Mouse (Mus musculus) midbrain, embryonic 10.5 days (tissue): ENCODE data around the gene Adgrb3. TPM values are rescaled to one million over a fixed set of nuclear protein-coding genes. Genes with fewer than 3 reads are reported as not detected.
"Not testable (repeated sequence)": the region's sequence is repeated elsewhere in the genome, so short reads cannot be mapped to it uniquely, and the experiment has no call there.

ENCODE experiments used
- DNase-seq: peaks from one replicate; pipeline ENCODE4 v3.0.0-alpha.2; 2017; ENCODE audit warnings: low spot score
- H3K27ac ChIP-seq: fragments of 300-500 bp; sonication (generic); replicated peaks from 2 replicates; pipeline ENCODE4 v1.5.1; 2016; ENCODE audit warnings: mild to moderate bottlenecking
- H3K27me3 ChIP-seq: fragments of 300-500 bp; sonication (generic); 2 replicates; pipeline ENCODE4 v1.6.1; 2016; ENCODE audit warnings: low read depth, mild to moderate bottlenecking; ENCODE audit not compliant: poor library complexity, severe bottlenecking
- H3K36me3 ChIP-seq: fragments of 300-500 bp; sonication (generic); 2 replicates; pipeline ENCODE4 v1.6.1; 2016; ENCODE audit warnings: mild to moderate bottlenecking, moderate library complexity
- H3K4me1 ChIP-seq: fragments of 300-500 bp; sonication (generic); 2 replicates; pipeline ENCODE4 v1.6.1; 2016
- H3K4me3 ChIP-seq: fragments of 300-500 bp; sonication (generic); 2 replicates; pipeline ENCODE4 v1.5.1; 2016; ENCODE audit warnings: mild to moderate bottlenecking, moderate library complexity
- H3K9me3 ChIP-seq: fragments of 300-500 bp; sonication (generic); replicated peaks from 2 replicates; pipeline ENCODE4 v1.6.1; 2016; ENCODE audit warnings: mild to moderate bottlenecking
- WGBS: fragments of 180-500 bp; shearing (Covaris S2); methylation state at CpG from one replicate; pipeline ENCODE4 v1.1.7; 2016; 5-methylcytosine and 5-hydroxymethylcytosine counted together
- polyA plus RNA-seq: library from polyadenylated mRNA; unstranded; fragments of >200 nt; fragmentation: Nextera tagmentation; extraction: Ambion mirVana; gene quantifications from 2 replicates; pipeline ENCODE4 v1.2.1, GENCODE M21; 2016

The Adgrb3 gene
- polyA plus RNA-seq, 1 experiment from 2014 or later, result 3.7 TPM

DNA sequence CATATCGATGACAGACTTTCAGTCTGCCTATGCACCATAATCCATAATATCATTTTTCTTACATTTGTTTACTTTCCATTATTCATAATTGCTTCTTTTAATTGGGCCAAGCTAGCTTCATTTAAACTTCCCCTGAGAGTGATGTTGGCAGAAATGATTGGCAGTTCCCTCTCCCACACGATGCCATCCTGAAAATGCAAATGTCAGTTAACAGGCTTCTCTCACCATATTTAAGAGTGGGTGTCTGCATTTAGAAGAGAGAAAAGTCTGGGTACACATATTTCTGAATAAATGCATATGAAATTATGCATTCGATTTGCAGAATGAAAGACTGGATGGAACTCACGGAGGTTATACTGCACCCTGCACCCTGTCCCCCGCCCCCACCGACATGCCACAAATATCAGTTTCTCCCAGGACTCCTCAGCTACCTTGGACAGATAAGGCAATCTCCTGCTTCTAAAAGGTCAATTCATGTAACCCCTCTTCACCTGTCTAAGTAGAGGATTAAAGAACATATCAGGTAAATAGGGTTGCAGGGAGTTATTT is 130.7 kb downstream of the Adgrb3 start:
- H3K4me1 ChIP-seq, result no peaks in the 10 kb centered on the region
- no peak for DNase-seq
- no peak overlapping the region for H3K27ac ChIP-seq
- H3K9me3 ChIP-seq, result no peaks in the 10 kb centered on the region
- H3K4me3 ChIP-seq, result no peak overlapping the region
- H3K27me3 ChIP-seq, result no peaks in the 10 kb centered on the region
- WGBS, result 94% methylated on average over 6 of the region's 6 CpGs
- H3K36me3 ChIP-seq, result no peaks in the 10 kb centered on the region

DNA sequence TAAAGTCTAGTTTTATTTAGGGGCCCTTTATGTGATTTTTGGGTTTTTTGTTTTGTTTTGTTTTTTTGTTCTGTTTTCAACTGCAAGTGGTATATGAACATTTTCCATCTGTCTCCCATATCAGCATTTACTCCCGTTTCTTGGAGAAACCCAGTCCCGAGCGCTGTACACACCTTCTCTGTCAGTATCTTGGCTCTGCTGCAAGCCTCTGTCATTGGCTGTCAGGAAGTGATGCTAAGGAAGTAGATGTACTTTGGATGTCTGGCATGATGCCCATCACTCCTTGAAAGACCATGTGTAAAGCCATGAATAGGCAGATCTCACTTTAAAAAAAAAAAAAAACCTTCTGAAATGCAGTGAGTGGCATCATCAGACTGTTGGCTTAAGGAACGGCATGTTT is 132.3 kb downstream of the Adgrb3 start:
- no peaks in the 10 kb centered on the region for H3K27me3 ChIP-seq
- DNase-seq, result no peak
- H3K4me3 ChIP-seq, result no peak overlapping the region
- no peaks in the 10 kb centered on the region for H3K4me1 ChIP-seq
- no peaks in the 10 kb centered on the region for H3K9me3 ChIP-seq
- 95% methylated on average over 4 of the region's 4 CpGs for WGBS
- H3K36me3 ChIP-seq, result no peaks in the 10 kb centered on the region
- no peak overlapping the region for H3K27ac ChIP-seq

- no peak overlapping the region for H3K27ac ChIP-seq
- no peak overlapping the region for H3K4me3 ChIP-seq
- DNase-seq, result no peak
- no peaks in the 10 kb centered on the region for H3K27me3 ChIP-seq
- H3K4me1 ChIP-seq, result no peaks in the 10 kb centered on the region
- H3K9me3 ChIP-seq, result no peaks in the 10 kb centered on the region
- no peaks in the 10 kb centered on the region for H3K36me3 ChIP-seq
- WGBS, result 66% methylated on average over 3 of the region's 3 CpGs
These were observed 132.7 kb downstream of the Adgrb3 start for GRCm38 (mm10) chr1:25696771-25697170.

- Histone ChIP-seq H3K9me3 (no peaks in the 10 kb centered on the region), H3K36me3 (no peaks in the 10 kb centered on the region), H3K27ac (no peak overlapping the region), H3K27me3 (no peaks in the 10 kb centered on the region), H3K4me3 (no peak overlapping the region), H3K4me1 (no peaks in the 10 kb centered on the region)
- WGBS, result 78% methylated on average over 3 of the region's 3 CpGs
- DNase-seq, result no peak
These were observed 147.4 kb downstream of the Adgrb3 start for GRCm38 (mm10) chr1:25682118-25682517.

GRCm38 (mm10) chr1:25679656-25680055 is 149.9 kb downstream of the Adgrb3 start:
- H3K36me3 ChIP-seq, result no peaks in the 10 kb centered on the region
- no peaks in the 10 kb centered on the region for H3K27me3 ChIP-seq
- no peak for DNase-seq
- WGBS, result 67% methylated on average over 2 of the region's 2 CpGs
- H3K27ac ChIP-seq, result no peak overlapping the region
- no peak overlapping the region for H3K4me3 ChIP-seq
- H3K4me1 ChIP-seq, result no peaks in the 10 kb centered on the region
- H3K9me3 ChIP-seq, result no peaks in the 10 kb centered on the region

- 89% methylated on average over 1 of the region's 1 CpGs for WGBS
- H3K27ac ChIP-seq, result no peak overlapping the region
- no peak for DNase-seq
- H3K27me3 ChIP-seq, result no peaks in the 10 kb centered on the region
- no peaks in the 10 kb centered on the region for H3K36me3 ChIP-seq
- no peaks in the 10 kb centered on the region for H3K4me1 ChIP-seq
- H3K4me3 ChIP-seq, result no peak overlapping the region
- no peaks in the 10 kb centered on the region for H3K9me3 ChIP-seq
These were observed 176.8 kb downstream of the Adgrb3 start for GRCm38 (mm10) chr1:25652717-25653116.

DNA sequence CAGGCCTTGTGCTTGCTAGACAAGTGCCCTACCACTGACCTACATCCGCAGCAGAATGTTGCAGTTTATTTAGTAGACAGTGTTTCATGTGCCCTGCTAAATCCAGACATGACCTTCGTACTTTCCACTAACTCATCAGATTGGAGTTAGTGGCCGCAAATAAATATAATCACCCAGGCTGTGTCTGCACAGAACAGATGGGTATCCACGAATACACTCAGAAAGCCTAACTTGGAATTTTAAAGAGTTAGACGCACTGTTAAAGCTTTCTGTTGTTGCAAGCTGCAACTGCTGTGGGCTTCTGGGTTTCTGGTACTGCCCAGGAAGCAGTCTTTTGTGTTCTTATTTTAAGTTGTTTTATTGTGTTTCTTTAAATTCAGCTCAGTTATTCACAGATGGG is 185.3 kb downstream of the Adgrb3 start:
- H3K9me3 ChIP-seq, result no peaks in the 10 kb centered on the region
- 87% methylated on average over 5 of the region's 5 CpGs for WGBS
- H3K27me3 ChIP-seq, result no peaks in the 10 kb centered on the region
- H3K4me3 ChIP-seq, result no peak overlapping the region
- no peaks in the 10 kb centered on the region for H3K36me3 ChIP-seq
- H3K27ac ChIP-seq, result no peak overlapping the region
- DNase-seq, result no peak
- H3K4me1 ChIP-seq, result no peaks in the 10 kb centered on the region

GRCm38 (mm10) chr1:25621458-25621857 is 208.0 kb downstream of the Adgrb3 start:
- H3K9me3 ChIP-seq, result no peaks in the 10 kb centered on the region
- no peaks in the 10 kb centered on the region for H3K4me1 ChIP-seq
- no peaks in the 10 kb centered on the region for H3K36me3 ChIP-seq
- WGBS, result 67% methylated on average over 4 of the region's 4 CpGs
- H3K4me3 ChIP-seq, result no peak overlapping the region
- no peak overlapping the region for H3K27ac ChIP-seq
- H3K27me3 ChIP-seq, result no peaks in the 10 kb centered on the region
- DNase-seq, result no peak

DNA sequence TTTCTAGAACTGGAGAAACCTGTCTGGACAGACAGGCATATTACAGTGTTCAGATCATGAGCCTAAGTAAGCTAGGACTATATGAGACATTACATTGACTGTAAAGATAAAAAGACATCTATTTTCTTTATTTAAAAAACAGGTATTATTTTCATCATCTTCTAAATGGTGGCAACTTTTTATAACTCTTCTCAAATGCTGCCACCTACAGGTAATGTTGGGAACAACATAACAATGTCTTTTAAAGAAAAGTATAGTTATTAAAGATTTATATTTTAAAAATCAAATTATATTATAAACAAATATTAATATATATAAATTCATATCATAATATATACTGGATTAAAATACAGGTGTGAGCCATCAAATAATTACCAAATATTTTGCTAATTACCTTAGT is 212.6 kb downstream of the Adgrb3 start:
- Histone ChIP-seq H3K4me1 (no peaks in the 10 kb centered on the region), H3K4me3 (no peak overlapping the region), H3K36me3 (no peaks in the 10 kb centered on the region), H3K27ac (no peak overlapping the region), H3K9me3 (no peaks in the 10 kb centered on the region), H3K27me3 (no peaks in the 10 kb centered on the region)
- DNase-seq, result no peak

GRCm38 (mm10) chr1:25610776-25611175 is 218.7 kb downstream of the Adgrb3 start:
- not testable (repeated sequence) for H3K36me3 ChIP-seq, DNase-seq, H3K4me1 ChIP-seq, H3K4me3 ChIP-seq, H3K27me3 ChIP-seq, H3K9me3 ChIP-seq, H3K27ac ChIP-seq

- Histone ChIP-seq H3K9me3 (peaks cover 6% of the 10 kb centered on the region; the same call in 1 of the 2 replicates), H3K27ac (no peak overlapping the region), H3K4me3 (no peak overlapping the region), H3K27me3 (no peaks in the 10 kb centered on the region), H3K36me3 (no peaks in the 10 kb centered on the region), H3K4me1 (no peaks in the 10 kb centered on the region)
- no peak for DNase-seq
- WGBS, result 87% methylated on average over 5 of the region's 5 CpGs
These were observed 230.6 kb downstream of the Adgrb3 start for GRCm38 (mm10) chr1:25598941-25599340.

- Histone ChIP-seq H3K4me1 (no peaks in the 10 kb centered on the region), H3K27me3 (no peaks in the 10 kb centered on the region), H3K36me3 (no peaks in the 10 kb centered on the region), H3K4me3 (no peak overlapping the region), H3K9me3 (no peaks in the 10 kb centered on the region), H3K27ac (no peak overlapping the region)
- DNase-seq, result no peak
- WGBS, result 78% methylated on average over 2 of the region's 2 CpGs
These were observed 240.9 kb downstream of the Adgrb3 start for GRCm38 (mm10) chr1:25588568-25589118.

DNA sequence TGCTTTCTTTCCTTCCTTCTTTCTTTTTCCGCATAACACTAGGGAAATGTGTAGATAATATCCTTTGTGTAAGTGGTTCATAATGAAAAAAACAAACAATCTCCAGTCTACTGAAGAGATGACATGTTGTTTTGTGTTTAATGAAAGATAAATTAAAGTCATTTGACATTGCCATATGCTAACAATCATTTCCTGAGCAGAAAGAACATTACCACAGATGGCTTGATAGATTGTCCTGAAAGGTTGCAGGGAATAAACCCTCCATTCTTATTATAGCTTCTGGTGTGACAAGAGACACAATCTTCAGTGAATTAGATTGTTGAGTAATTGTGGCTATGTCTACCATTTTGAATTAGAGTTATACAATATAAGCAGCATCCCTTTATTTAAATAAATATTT is 247.8 kb downstream of the Adgrb3 start:
- Histone ChIP-seq H3K27me3 (no peaks in the 10 kb centered on the region), H3K36me3 (no peaks in the 10 kb centered on the region), H3K9me3 (no peaks in the 10 kb centered on the region), H3K4me3 (no peak overlapping the region), H3K4me1 (no peaks in the 10 kb centered on the region), H3K27ac (no peak overlapping the region)
- no peak for DNase-seq
- WGBS, result 95% methylated on average over 1 of the region's 1 CpGs

DNA sequence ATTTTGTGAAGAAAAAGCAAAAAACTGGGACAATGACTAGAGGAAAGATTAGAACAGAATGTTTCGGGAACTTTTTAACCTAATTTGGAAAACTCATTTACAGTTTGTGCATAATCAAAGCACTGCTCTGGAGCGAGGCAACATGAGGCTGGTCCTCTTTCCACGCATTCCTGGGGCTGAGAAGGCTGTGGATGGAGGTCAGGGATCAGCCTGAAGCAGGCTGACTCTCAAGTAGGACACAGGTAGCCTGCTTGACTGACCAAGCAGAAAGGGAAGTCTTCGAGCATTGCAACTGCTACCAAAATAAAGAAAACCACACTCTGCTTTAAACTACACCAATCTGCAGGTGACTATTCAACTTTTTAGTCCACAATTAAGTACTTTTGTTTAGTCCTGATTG is 251.7 kb downstream of the Adgrb3 start:
- no peaks in the 10 kb centered on the region for H3K4me1 ChIP-seq
- H3K27me3 ChIP-seq, result no peaks in the 10 kb centered on the region
- no peak overlapping the region for H3K27ac ChIP-seq
- H3K4me3 ChIP-seq, result no peak overlapping the region
- DNase-seq, result no peak
- no peaks in the 10 kb centered on the region for H3K36me3 ChIP-seq
- 57% methylated on average over 4 of the region's 4 CpGs for WGBS
- H3K9me3 ChIP-seq, result no peaks in the 10 kb centered on the region
